Mouse (Mus musculus): ENCODE results near the gene Dmrta2.

Gene Dmrta2

GRCm38 (mm10) chr4:110021956-110022625, 44.2 kb downstream of the Dmrta2 start:
- peak; percentile 81 for DNase-seq

GRCm38 (mm10) chr4:110028461-110029188, 50.8 kb downstream of the Dmrta2 start:
- DNase-seq, result peak; percentile 25

GRCm38 (mm10) chr4:110029446-110029845, 51.6 kb downstream of the Dmrta2 start:
- DNase-seq, result no peak
